Mouse (Mus musculus): ENCODE data around the gene Fli1.

GRCm38 (mm10) chr9:32535201-32535955 lies 7.3 kb downstream of the Fli1 start:
- TF ChIP-seq CTCF (IDR thresholded peaks at IDR 0.05; ENCODE audit: low read depth, low read length) (no peak), GATA2 (IDR thresholded peaks at IDR 0.05; ENCODE audit: borderline replicate concordance, low read depth, low read length) (no peak), TAL1 (conservative IDR thresholded peaks at IDR 0.05; ENCODE audit: low read depth, low read length) (no peak)
